Mouse (Mus musculus) limb, embryonic 13.5 days (tissue): Measurements from ENCODE around the gene Arl14ep. TPM values are rescaled to one million over a fixed set of nuclear protein-coding genes. Genes with fewer than 3 reads are reported as not detected.
A peak's percentile ranks its signal among the peaks of the same experiment; 100 is the strongest.
"Not testable (repeated sequence)": the region's sequence is repeated elsewhere in the genome, so short reads cannot be mapped to it uniquely, and the experiment has no call there.

Experiments used
- ATAC-seq: fragments of 200-750 bp; cut with Nextera tagmentation; 2 replicates; pipeline ENCODE4 v1.8.0; 2017; ENCODE audit warnings: low read depth, moderate number of reproducible peaks, moderate TSS enrichment; ENCODE audit not compliant: low FRiP score
- H3K27ac ChIP-seq: fragments of 300-500 bp; sonication (generic); 2 replicates; pipeline ENCODE4 v1.5.1; 2015; ENCODE audit warnings: inconsistent platforms, mild to moderate bottlenecking, moderate library complexity
- H3K27me3 ChIP-seq: fragments of 300-500 bp; sonication (generic); 2 replicates; pipeline ENCODE4 v1.6.1; 2015; ENCODE audit warnings: mild to moderate bottlenecking, inconsistent platforms
- H3K36me3 ChIP-seq: fragments of 300-500 bp; sonication (generic); 2 replicates; pipeline ENCODE4 v1.6.1; 2015; ENCODE audit warnings: inconsistent platforms, mild to moderate bottlenecking, moderate library complexity
- H3K4me1 ChIP-seq: fragments of 300-500 bp; sonication (generic); 2 replicates; pipeline ENCODE4 v1.6.1; 2015; ENCODE audit warnings: inconsistent platforms
- H3K4me2 ChIP-seq: fragments of 300-500 bp; sonication (generic); replicated peaks from 2 replicates; pipeline ENCODE4 v1.6.1; 2015; ENCODE audit warnings: inconsistent platforms, mild to moderate bottlenecking, moderate library complexity
- H3K4me3 ChIP-seq: fragments of 300-500 bp; sonication (generic); 2 replicates; pipeline ENCODE4 v1.5.1; 2015; ENCODE audit warnings: moderate library complexity, mild to moderate bottlenecking, inconsistent platforms
- H3K9ac ChIP-seq: fragments of 300-500 bp; sonication (generic); 2 replicates; pipeline ENCODE4 v1.6.1; 2015; ENCODE audit warnings: mild to moderate bottlenecking, inconsistent platforms
- H3K9me3 ChIP-seq: fragments of 300-500 bp; sonication (generic); 2 replicates; pipeline ENCODE4 v1.6.1; 2016; ENCODE audit warnings: inconsistent platforms
- WGBS: fragments of 180-500 bp; shearing (Covaris S2); methylation state at CpG from one replicate; pipeline ENCODE4 v1.1.7; 2015; 5-methylcytosine and 5-hydroxymethylcytosine counted together
- polyA plus RNA-seq: library from polyadenylated mRNA; unstranded; fragments of >200 nt; fragmentation: Nextera tagmentation; extraction: Ambion mirVana; gene quantifications from 2 replicates; pipeline ENCODE4 v1.2.1, GENCODE M21; 2015

Gene Arl14ep
- polyA plus RNA-seq, result 63.6 and 63.9 TPM in 2 replicates

DNA sequence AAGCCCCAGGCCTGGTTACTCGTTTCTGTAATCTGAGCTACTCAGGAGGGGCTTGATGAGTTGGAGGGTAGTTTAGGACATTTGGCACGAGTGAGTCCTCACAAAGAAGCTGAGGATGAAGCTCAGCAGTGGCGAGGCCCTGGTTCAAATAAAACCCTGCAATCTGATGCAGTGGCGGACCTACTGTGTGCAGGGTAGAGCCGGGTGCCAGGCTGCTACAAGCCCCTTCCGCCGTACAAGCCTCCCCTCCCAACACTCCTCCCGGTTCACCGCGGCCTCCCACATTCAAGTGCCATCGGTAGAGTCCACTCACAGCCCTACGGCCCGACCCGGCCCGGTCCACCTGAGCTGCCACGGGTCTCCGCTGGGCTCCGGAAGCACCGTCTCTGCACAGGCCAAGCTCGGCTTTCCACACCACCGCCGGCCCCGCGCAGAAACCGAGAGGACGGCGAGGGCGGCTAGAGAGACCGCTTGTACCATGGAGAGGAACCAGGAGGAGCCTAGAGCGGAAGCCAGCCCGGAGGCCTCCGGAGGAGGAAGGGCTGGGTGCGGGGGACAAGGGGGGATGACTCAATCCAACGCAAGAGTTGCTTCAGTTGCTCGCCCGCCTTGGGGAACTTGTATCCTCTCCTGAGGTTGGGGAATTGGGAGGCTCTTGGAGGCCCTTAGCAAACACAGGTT lies at the start of gene Arl14ep:
Arl14ep (minus strand) TSS at position 466 of the 681 bp plus-strand sequence.
- WGBS, result 1% methylated on average over 36 of the region's 36 CpGs
- Histone ChIP-seq H3K4me1 (peaks cover 20% of the 10 kb centered on the region), H3K4me2 (peak within 1 kb of the TSS; percentile 68), H3K4me3 (peak within 1 kb of the TSS; percentile 88), H3K36me3 (peaks cover 2% of the 10 kb centered on the region), H3K27ac (peak within 1 kb of the TSS; percentile 72; the same call in 1 of the 2 replicates), H3K27me3 (no peaks in the 10 kb centered on the region), H3K9me3 (no peaks in the 10 kb centered on the region), H3K9ac (peak within 1 kb of the TSS; percentile 95)
- ATAC-seq, result peak; percentile 96

DNA sequence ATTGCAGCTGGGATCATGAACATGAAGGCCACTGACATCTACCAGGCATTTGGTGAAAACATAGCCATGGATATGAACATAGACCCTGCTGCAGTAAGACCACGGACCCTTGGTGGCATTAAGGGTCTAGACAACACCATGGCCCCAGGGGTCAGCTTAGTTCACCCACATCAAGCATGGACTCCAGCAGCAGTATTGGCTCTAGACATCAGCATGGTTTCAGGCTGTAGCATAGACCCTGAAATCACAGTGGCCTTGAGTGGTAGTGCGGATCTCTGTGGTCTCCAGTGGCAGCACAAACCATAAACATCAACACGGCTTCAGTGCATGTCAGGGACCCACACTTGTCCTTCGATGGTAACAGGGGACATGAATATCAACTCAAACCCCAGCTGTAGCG lies 48.5 kb upstream of the Arl14ep start:
- Histone ChIP-seq H3K9ac (no peak overlapping the region), H3K4me3 (no peak overlapping the region), H3K4me1 (no peaks in the 10 kb centered on the region), H3K4me2 (no peak overlapping the region), H3K27ac (no peak overlapping the region), H3K36me3 (no peaks in the 10 kb centered on the region), H3K9me3 (no peaks in the 10 kb centered on the region), H3K27me3 (no peaks in the 10 kb centered on the region)
- 92% methylated on average over 5 of the region's 5 CpGs for WGBS
- no peak for ATAC-seq

DNA sequence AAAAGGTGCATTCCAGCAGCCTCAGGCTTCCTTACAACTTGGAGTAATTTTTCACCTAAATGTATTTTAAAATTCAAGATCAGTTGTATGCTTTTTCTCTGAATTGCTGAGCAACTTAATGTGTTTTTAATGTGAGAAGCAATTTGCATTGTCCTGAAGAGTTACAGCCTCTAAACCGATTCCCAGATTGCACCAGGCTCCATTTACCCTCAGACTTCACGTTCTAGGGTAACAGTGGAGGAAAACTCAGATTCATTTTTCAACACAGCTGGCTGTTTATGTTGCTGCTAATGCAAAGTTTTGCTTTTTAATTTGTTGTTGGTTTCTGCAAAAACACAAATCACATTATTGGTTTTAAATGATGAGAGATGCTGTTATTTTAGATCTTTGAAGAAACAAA lies 45.1 kb upstream of the Arl14ep start:
- WGBS, result 40% methylated on average over 2 of the region's 2 CpGs
- Histone ChIP-seq H3K4me3 (no peak overlapping the region), H3K4me2 (no peak overlapping the region), H3K9ac (no peak overlapping the region), H3K27ac (no peak overlapping the region), H3K36me3 (no peaks in the 10 kb centered on the region), H3K9me3 (no peaks in the 10 kb centered on the region), H3K4me1 (no peaks in the 10 kb centered on the region), H3K27me3 (no peaks in the 10 kb centered on the region)
- no peak for ATAC-seq

DNA sequence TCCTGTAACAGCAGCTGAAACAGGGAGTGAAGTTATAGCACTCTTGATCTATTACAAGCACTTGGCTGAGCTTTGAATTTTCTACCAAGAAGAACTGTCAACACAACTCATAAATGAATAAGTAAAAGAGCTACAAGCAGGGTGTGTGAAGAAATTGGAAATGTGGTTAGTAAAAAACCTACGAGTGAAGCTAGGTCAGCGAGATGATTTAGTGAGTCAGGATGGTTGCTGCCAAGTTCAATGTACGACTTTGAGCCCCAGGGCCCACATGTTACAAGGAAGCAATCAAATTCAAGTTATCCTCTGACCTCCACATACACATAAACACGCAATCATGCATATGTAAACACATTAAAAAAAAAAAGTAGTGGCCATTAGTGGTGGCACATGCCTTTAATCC lies 38.9 kb upstream of the Arl14ep start:
- H3K9ac ChIP-seq, result no peak overlapping the region
- no peaks in the 10 kb centered on the region for H3K9me3 ChIP-seq
- H3K27me3 ChIP-seq, result no peaks in the 10 kb centered on the region
- H3K4me3 ChIP-seq, result no peak overlapping the region
- H3K27ac ChIP-seq, result no peak overlapping the region
- 72% methylated on average over 4 of the region's 4 CpGs for WGBS
- no peak for ATAC-seq
- H3K36me3 ChIP-seq, result no peaks in the 10 kb centered on the region
- no peak overlapping the region for H3K4me2 ChIP-seq
- no peaks in the 10 kb centered on the region for H3K4me1 ChIP-seq

DNA sequence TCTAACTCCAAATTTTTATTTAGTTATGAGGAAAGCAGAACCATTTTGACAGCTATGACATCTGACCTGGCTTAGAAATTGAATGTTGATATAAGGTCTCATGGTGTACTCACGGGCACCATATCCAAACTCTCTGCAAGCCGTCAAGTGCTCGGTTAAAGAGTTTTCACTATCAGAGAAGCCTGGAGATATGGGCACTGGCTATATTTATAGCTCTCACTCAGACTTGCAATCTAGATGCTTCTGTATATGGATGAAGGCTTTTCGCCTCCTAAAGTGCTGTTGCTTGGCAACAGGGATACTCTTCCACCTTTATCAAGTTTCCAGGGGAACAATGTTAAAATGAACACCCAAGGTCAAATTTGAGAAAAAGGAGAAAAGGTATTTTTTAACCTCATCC lies 38.1 kb upstream of the Arl14ep start:
- Histone ChIP-seq H3K27me3 (no peaks in the 10 kb centered on the region), H3K4me1 (no peaks in the 10 kb centered on the region), H3K27ac (no peak overlapping the region), H3K4me2 (no peak overlapping the region), H3K9ac (no peak overlapping the region), H3K9me3 (no peaks in the 10 kb centered on the region), H3K4me3 (no peak overlapping the region), H3K36me3 (no peaks in the 10 kb centered on the region)
- no peak for ATAC-seq
- 91% methylated on average over 4 of the region's 4 CpGs for WGBS

GRCm38 (mm10) chr2:107010160-107010559 lies 35.9 kb upstream of the Arl14ep start:
- H3K27ac ChIP-seq, result no peak overlapping the region
- no peaks in the 10 kb centered on the region for H3K9me3 ChIP-seq
- no peaks in the 10 kb centered on the region for H3K27me3 ChIP-seq
- no peak overlapping the region for H3K4me3 ChIP-seq
- no peak overlapping the region for H3K9ac ChIP-seq
- H3K4me1 ChIP-seq, result no peaks in the 10 kb centered on the region
- no peak overlapping the region for H3K4me2 ChIP-seq
- WGBS, result 84% methylated on average over 6 of the region's 6 CpGs
- ATAC-seq, result no peak
- H3K36me3 ChIP-seq, result no peaks in the 10 kb centered on the region

DNA sequence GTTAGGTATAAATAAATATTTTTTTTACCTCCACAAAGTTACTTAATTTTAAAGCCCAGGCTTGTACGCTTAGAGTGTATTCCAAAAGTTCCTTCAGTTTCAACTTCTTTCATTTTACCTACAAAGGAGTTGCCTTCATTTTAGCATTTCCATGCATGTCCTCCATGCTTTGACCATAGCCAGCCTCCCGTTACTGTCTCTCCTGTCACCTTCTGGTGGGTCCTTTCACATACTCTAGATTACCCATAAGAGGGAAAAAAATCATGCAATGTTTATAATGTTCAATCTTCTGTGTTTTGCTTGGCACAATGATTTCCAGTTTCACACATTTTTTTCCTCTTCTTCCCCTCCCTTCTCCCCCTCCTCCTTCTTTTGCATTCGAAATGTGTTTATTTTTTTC lies 32.2 kb upstream of the Arl14ep start:
- ATAC-seq, result no peak
- Histone ChIP-seq H3K4me2 (no peak overlapping the region), H3K27me3 (no peaks in the 10 kb centered on the region), H3K36me3 (no peaks in the 10 kb centered on the region), H3K9me3 (0 out of 2 replicates have a peak, but pooled peaks cover 4% of the 10 kb centered on the region), H3K27ac (no peak overlapping the region), H3K9ac (no peak overlapping the region), H3K4me1 (no peaks in the 10 kb centered on the region), H3K4me3 (no peak overlapping the region)
- 79% methylated on average over 3 of the region's 3 CpGs for WGBS

GRCm38 (mm10) chr2:107005876-107006275 lies 31.7 kb upstream of the Arl14ep start:
- H3K27ac ChIP-seq, H3K27me3 ChIP-seq, H3K4me2 ChIP-seq, H3K9ac ChIP-seq, H3K9me3 ChIP-seq, H3K4me1 ChIP-seq, H3K4me3 ChIP-seq, ATAC-seq, H3K36me3 ChIP-seq: not testable (repeated sequence)
- 79% methylated on average over 4 of the region's 4 CpGs for WGBS

GRCm38 (mm10) chr2:106991261-106991660 lies 17.0 kb upstream of the Arl14ep start:
- ATAC-seq, result no peak
- H3K36me3 ChIP-seq, result no peaks in the 10 kb centered on the region
- no peaks in the 10 kb centered on the region for H3K27me3 ChIP-seq
- no peak overlapping the region for H3K4me2 ChIP-seq
- no peaks in the 10 kb centered on the region for H3K4me1 ChIP-seq
- H3K9ac ChIP-seq, result no peak overlapping the region
- H3K9me3 ChIP-seq, result no peaks in the 10 kb centered on the region
- no peak overlapping the region for H3K4me3 ChIP-seq
- WGBS, result 79% methylated on average over 1 of the region's 1 CpGs
- no peak overlapping the region for H3K27ac ChIP-seq

- Histone ChIP-seq H3K27ac (no peak overlapping the region), H3K4me1 (no peaks in the 10 kb centered on the region), H3K27me3 (no peaks in the 10 kb centered on the region), H3K9ac (no peak overlapping the region), H3K36me3 (no peaks in the 10 kb centered on the region), H3K4me3 (no peak overlapping the region), H3K4me2 (no peak overlapping the region), H3K9me3 (no peaks in the 10 kb centered on the region)
- 88% methylated on average over 2 of the region's 2 CpGs for WGBS
- no peak for ATAC-seq
Observed at GRCm38 (mm10) chr2:106984945-106985344, 10.7 kb upstream of the Arl14ep start.

DNA sequence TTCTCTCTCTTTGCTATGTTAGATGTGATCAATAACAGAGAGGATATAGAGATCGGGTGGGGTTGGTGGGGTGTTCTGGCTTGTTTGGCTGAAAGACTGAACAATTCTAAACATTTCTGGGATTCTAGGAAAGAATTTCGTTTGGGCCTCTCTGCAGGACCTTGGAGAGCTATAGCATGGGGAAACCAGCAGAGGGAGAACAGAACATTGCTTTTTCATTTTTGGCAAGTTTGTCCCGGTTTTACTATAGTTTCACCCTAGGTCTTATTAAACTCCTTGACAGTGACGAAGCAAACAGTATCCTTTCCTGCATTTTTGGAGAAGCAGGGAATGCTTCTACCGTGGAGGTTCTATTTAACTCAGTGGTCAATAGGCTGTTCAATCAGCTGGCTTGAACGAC lies 8.3 kb upstream of the Arl14ep start:
- Histone ChIP-seq H3K27ac (no peak overlapping the region), H3K36me3 (no peaks in the 10 kb centered on the region), H3K4me3 (no peak overlapping the region), H3K27me3 (no peaks in the 10 kb centered on the region), H3K4me2 (no peak overlapping the region), H3K4me1 (no peaks in the 10 kb centered on the region), H3K9me3 (no peaks in the 10 kb centered on the region), H3K9ac (no peak overlapping the region)
- 47% methylated on average over 6 of the region's 6 CpGs for WGBS
- no peak for ATAC-seq

DNA sequence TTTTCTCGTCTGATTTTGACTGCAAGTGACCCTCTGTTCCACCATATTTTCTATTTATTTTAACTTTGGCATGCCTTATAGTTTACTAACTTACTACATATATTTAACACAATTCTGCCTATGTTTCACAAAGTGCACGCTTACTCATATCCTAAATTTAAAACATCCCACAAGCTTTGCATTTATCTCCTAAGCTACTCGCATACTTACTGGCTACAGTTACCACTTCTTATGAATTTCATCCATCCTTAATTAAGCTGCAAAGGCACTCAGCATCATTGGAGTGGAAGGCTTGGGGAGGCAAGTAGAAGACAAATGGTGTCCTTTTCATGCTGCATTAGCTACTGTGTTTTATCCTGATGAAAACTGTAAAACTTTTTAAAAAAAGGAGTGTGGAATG lies 2.2 kb upstream of the Arl14ep start:
- H3K4me3 ChIP-seq, result no peak overlapping the region
- no peaks in the 10 kb centered on the region for H3K27me3 ChIP-seq
- no peak for ATAC-seq
- peaks cover 9% of the 10 kb centered on the region for H3K4me1 ChIP-seq
- H3K27ac ChIP-seq, result no peak overlapping the region
- H3K9ac ChIP-seq, result no peak overlapping the region
- 88% methylated on average over 3 of the region's 3 CpGs for WGBS
- H3K9me3 ChIP-seq, result no peaks in the 10 kb centered on the region
- no peak overlapping the region for H3K4me2 ChIP-seq
- H3K36me3 ChIP-seq, result no peaks in the 10 kb centered on the region

- no peaks in the 10 kb centered on the region for H3K9me3 ChIP-seq
- H3K36me3 ChIP-seq, result peaks cover 9% of the 10 kb centered on the region
- H3K27me3 ChIP-seq, result no peaks in the 10 kb centered on the region
- 60% methylated on average over 17 of the region's 17 CpGs for WGBS
- peaks cover 21% of the 10 kb centered on the region for H3K4me1 ChIP-seq
- H3K4me3 ChIP-seq, result peak overlapping the region; percentile 88
- ATAC-seq, result no peak
- H3K9ac ChIP-seq, result peak overlapping the region; percentile 95
- H3K4me2 ChIP-seq, result peak overlapping the region; percentile 68
- no peak overlapping the region for H3K27ac ChIP-seq
Observed at GRCm38 (mm10) chr2:106973332-106973958, 779 bp downstream of the Arl14ep start.
